Mouse (Mus musculus) megakaryocyte, embryonic 14.5 days (primary cell): ENCODE measurements around the gene Gm27029.

ENCODE experiments used
- FLI1 ChIP-seq: IDR thresholded peaks from 2 replicates; pipeline ENCODE4 v1.6.1; 2012; ENCODE audit warnings: low read length, inconsistent platforms, mixed read lengths
- GATA1 ChIP-seq: IDR thresholded peaks from 3 replicates; pipeline ENCODE4 v1.6.1; 2012; ENCODE audit warnings: mixed read lengths, low read length, inconsistent platforms, borderline replicate concordance

GRCm38 (mm10) chr11:101465101-101465868, 40.7 kb upstream of the Gm27029 start:
- no peak for TF ChIP-seq GATA1
- TF ChIP-seq FLI1 = no peak
